Mouse (Mus musculus) left cerebral cortex, postnatal 36 days (tissue): Measurements from ENCODE around the gene Lpp. TPM values are rescaled to one million over a fixed set of nuclear protein-coding genes. Genes with fewer than 3 reads are reported as not detected.

Experiments
- DNase-seq, 2 experiments: peaks; one replicate each; pipeline ENCODE4 v3.0.0; 2021 to 2022; ENCODE audit warnings: low spot score in 2 of 2, mixed read lengths in 1 of 2
- intact Hi-C: fragments of 180-260 bp; cut with DNase I; formaldehyde crosslinking; loops from one replicate; pipeline ENCODE4 v1.15.1; 2025
- microRNA-seq: library from miRNA; unstranded; fragments of <30 nt; microRNA quantifications from one replicate; pipeline ENCODE4 v1.2.0, GENCODE M21; 2022
- total RNA-seq, 2 experiments: library from RNA; stranded (reverse); gene quantifications; 2 replicates each; pipeline ENCODE4 v1.2.3; 2021

Gene Lpp
- total RNA-seq, 2 experiments from 2014 or later = 4.4 to 7.8 TPM

GRCm38 (mm10) chr16:25039904-25040303 is 646.6 kb downstream of the Lpp start:
- peak; percentile 72 to 82 for DNase-seq

GRCm38 (mm10) chr16:25041165-25041564 is 647.9 kb downstream of the Lpp start:
- no peak for DNase-seq
- intact Hi-C loops = no loop called here

More at GRCm38 (mm10) chr16:25039904-25040303, 646.6 kb downstream of the Lpp start:
- intact Hi-C loops = no loop called here

DNA sequence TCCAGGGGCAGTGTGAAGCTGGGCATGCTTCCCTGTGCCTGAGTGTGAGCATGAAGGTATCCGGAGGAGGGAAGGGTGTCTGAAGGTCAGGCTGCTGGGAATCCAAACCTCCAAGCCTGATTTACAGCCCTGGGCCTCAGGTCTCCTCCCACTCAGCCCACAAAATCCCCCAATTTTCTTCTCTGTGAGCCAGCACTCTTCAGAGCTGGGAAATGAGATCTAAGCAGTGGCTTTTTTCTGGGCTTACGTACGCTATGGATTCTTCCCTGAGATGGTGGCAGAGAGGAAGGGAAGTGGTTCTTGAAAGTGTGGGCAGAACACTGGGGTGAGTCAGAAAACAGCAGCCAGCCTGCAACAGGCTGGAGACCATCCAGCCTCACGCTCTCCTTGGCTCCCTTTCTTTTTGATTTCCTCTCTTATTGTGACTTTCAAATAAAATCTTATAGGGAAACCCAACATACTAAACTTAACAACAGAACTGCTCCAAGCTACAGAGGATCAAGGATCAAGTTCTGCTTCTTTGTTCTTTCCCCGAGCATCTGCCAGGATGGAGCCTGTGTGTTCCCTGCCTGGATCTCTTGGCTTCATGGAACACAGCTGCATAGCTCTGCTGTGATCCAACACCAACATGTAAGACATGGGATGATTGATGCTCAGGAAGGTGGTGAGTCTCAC is 648.7 kb downstream of the Lpp start:
- intact Hi-C loops = no loop called here
- peak; percentile 46 to 49 for DNase-seq

Small RNA genes within 50 kb of the gene (microRNA-seq; reads per million reads assigned to microRNA genes)
- gene Mir28a = 533 reads per million, percentile 72 among the genes with 10 or more reads in this experiment
